Mouse (Mus musculus): Measurements from ENCODE around the gene Ifna1. TPM values are rescaled to one million over a fixed set of nuclear protein-coding genes. Genes with fewer than 3 reads are reported as not detected.

The Ifna1 gene
- total and polyA plus RNA-seq, 3 experiments: not detected

GRCm38 (mm10) chr4:88867926-88868911 is 18.3 kb downstream of the Ifna1 start:
- H3K4me1 ChIP-seq (ENCODE audit: control insufficient read depth in 1 of 2, insufficient read depth in 2 of 2): peaks cover 0 to 36% of the 10 kb centered on the region in 2 experiments; a peak in 2 of 4 replicates
- H3K4me2 ChIP-seq (ENCODE audit: insufficient read depth, low read depth, poor library complexity, severe bottlenecking): peak overlapping the region; percentile 86
- H3K27ac ChIP-seq (ENCODE audit: insufficient read depth, low read depth): no peak overlapping the region
- H3K4me3 ChIP-seq (replicated peaks in 1 of 3; ENCODE audit: low read depth in 2 of 3, low read length in 2 of 3, poor library complexity in 1 of 3): peak overlapping the region; percentile 57 to 65 (median 64)
- peaks cover 2% of the 10 kb centered on the region for H3K9me3 ChIP-seq (replicated peaks; ENCODE audit: low read length)
- H3K79me2 ChIP-seq (replicated peaks; ENCODE audit: control insufficient read depth, extremely low read depth, insufficient read depth, poor library complexity, severe bottlenecking): no peaks in the 10 kb centered on the region
- no peaks in the 10 kb centered on the region for H3K36me3 ChIP-seq (replicated peaks in 1 of 2; ENCODE audit: control insufficient read depth in 1 of 2, insufficient read depth in 1 of 2, low read length in 1 of 2)
- in situ Hi-C loops (cut with MboI; ENCODE audit: low pct_ligation_motif_present, low pct_unique_long_range_greater_than_20kb, low sequenced_read_pairs) (no loop called here), dilution Hi-C loops (cut with MboI; ENCODE audit: extremely low pct_ligation_motif_present, extremely low pct_unique_long_range_greater_than_20kb, low sequenced_read_pairs) (no loop called here)
- peak; percentile 57 for DNase-seq (ENCODE audit: extremely low read depth)
- TF ChIP-seq RAD21 (IDR thresholded peaks at IDR 0.05; ENCODE audit: low read depth, low read length): no peak
- TF ChIP-seq USF2 (conservative IDR thresholded peaks at IDR 0.05; ENCODE audit: low read depth, low read length): no peak
- no peak for TF ChIP-seq CHD2 (IDR thresholded peaks at IDR 0.05; ENCODE audit: low read length)
- 0 out of 2 replicates have a peak, but pooled peaks have one; percentile 10 for TF ChIP-seq ELF1 (IDR thresholded peaks at IDR 0.05; ENCODE audit: low read depth, low read length)
- no peak for TF ChIP-seq MAZ (IDR thresholded peaks at IDR 0.05; ENCODE audit: low read depth, low read length)
- TF ChIP-seq SMC3 (IDR thresholded peaks at IDR 0.05; ENCODE audit: low read depth, low read length): no peak
- no peak for TF ChIP-seq ZC3H11A (IDR thresholded peaks at IDR 0.05; ENCODE audit: low read depth, low read length)
- TF ChIP-seq PAX5 (IDR thresholded peaks at IDR 0.05; ENCODE audit: low read length): no peak
- TF ChIP-seq KAT2A (IDR thresholded peaks at IDR 0.05; ENCODE audit: insufficient replicate concordance, low read length): no peak
- no peak for TF ChIP-seq MAFK (IDR thresholded peaks at IDR 0.05; ENCODE audit: insufficient replicate concordance, low read length)
- TF ChIP-seq MAX (IDR thresholded peaks at IDR 0.05; ENCODE audit: low read length): no peak
- no peak; the same call in 1 of the 2 replicates for TF ChIP-seq ETS1 (conservative IDR thresholded peaks at IDR 0.05; ENCODE audit: low read depth, low read length)
- 0 out of 2 replicates have a peak, but pooled peaks have one; percentile 48 for TF ChIP-seq SIN3A (IDR thresholded peaks at IDR 0.05; ENCODE audit: low read length)
- no peak for TF ChIP-seq CTCF (conservative IDR thresholded peaks at IDR 0.05 in 1 of 2, IDR thresholded peaks at IDR 0.05 in 1 of 2; ENCODE audit: low read depth in 2 of 2, low read length in 2 of 2)
- no peak for TF ChIP-seq CHD1 (IDR thresholded peaks at IDR 0.05; ENCODE audit: low read depth, low read length)
- peak; percentile 40; the same call in 1 of the 2 replicates for TF ChIP-seq IRF4 (IDR thresholded peaks at IDR 0.05; ENCODE audit: low read depth, low read length)
- TF ChIP-seq JUN (IDR thresholded peaks at IDR 0.05; ENCODE audit: insufficient read depth, low read depth, low read length): no peak
- peak; percentile 73 for TF ChIP-seq BHLHE40 (IDR thresholded peaks at IDR 0.05; ENCODE audit: low read depth, low read length)
- TF ChIP-seq TBP (conservative IDR thresholded peaks at IDR 0.05; ENCODE audit: low read depth, low read length): no peak
- TF ChIP-seq E2F4 (IDR thresholded peaks at IDR 0.05; ENCODE audit: insufficient replicate concordance, low read depth, low read length): no peak
- no peak for TF ChIP-seq ZKSCAN1 (IDR thresholded peaks at IDR 0.05; ENCODE audit: borderline replicate concordance, low read depth, low read length)
- no peak for TF ChIP-seq ZMIZ1 (IDR thresholded peaks at IDR 0.05; ENCODE audit: low read depth, low read length)
- no peak for TF ChIP-seq MEF2A (IDR thresholded peaks at IDR 0.05; ENCODE audit: borderline replicate concordance, low read depth, low read length)
- TF ChIP-seq EP300 (IDR thresholded peaks at IDR 0.05; ENCODE audit: low read length): no peak
- TF ChIP-seq GABPA (IDR thresholded peaks at IDR 0.05; ENCODE audit: insufficient replicate concordance, low read depth, low read length): no peak
- no peak for TF ChIP-seq MYC (IDR thresholded peaks at IDR 0.05; ENCODE audit: low read depth, low read length)
- TF ChIP-seq TCF12 (IDR thresholded peaks at IDR 0.05; ENCODE audit: low read depth, low read length): peak; percentile 20; the same call in 1 of the 2 replicates
- peaks cover 24% of the 10 kb centered on the region for H3K27me3 ChIP-seq (replicated peaks)
- peak overlapping the region; percentile 41 for H3K9ac ChIP-seq (ENCODE audit: insufficient read depth, low read depth)

Data from CH12.LX (cell line).